Mouse (Mus musculus) effector memory CD4-positive, alpha-beta T cell, adult 5 months (primary cell): ENCODE data around the gene Map6. TPM values are rescaled to one million over a fixed set of nuclear protein-coding genes. Genes with fewer than 3 reads are reported as not detected.

ENCODE experiments used
- polyA plus RNA-seq: library from polyadenylated mRNA; unstranded; fragments of 100-300 nt; shearing (Covaris generic); gene quantifications from one replicate; pipeline ENCODE4 v1.2.1, GENCODE M21; 2017

Map6 gene
- 1.4 TPM for polyA plus RNA-seq

DNA sequence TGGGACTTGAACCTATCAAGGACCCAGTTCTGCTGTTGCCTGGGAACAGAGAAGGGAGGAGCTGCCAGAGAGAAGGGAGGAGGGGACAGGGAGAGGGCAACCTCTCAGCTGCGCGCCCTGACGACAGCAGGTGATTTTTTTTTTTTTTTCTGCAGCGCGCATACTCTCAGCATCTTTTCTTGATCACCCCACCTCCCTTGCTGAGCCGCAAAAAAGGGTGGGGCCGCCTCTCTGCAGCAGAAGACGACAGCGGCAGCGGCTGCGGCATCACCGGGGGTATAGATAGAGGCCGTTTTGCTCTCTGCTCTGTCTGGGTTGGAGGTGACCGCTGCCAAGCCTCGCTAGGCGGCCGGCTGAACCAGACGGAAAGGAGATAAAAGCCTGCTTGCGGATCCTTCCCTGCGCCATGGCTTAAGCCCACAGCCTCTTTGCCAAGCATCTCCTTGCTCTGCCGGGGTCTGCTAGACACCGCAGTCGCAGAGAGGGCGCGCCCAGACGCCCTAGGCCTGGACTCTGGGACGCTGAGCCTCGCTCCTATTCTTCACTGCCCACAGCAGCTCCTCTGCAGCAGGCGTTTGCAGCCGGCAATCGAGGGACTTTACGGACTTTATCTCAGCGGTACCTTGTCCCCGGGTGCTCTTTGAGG lies at the start of gene Map6:
Gene Map6 (plus strand): TSS at position 197 of the 646 bp plus-strand sequence.

DNA sequence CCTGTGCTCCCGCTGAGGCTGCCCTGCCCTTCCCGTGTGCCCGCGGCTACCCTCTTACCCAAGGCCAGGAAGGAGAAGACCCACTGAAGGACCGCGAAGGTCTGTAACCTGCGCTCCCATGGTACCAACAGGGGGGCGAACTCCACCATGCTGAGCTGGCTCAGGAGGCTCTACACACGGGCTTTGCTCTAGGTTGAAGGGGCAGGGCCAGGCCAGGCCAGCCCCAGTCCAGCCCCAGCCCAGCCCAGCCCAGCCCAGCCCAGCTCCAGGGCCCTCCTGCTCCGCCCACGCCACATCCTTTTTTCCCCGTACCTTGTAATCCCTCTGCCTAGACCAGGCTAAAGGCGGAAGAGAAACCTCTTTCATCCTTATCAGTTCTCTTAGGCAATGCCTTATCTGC lies 28.8 kb upstream of the Map6 start, which contains the start of gene Mogat2:
Gene Mogat2 (minus strand): TSS at position 203 of the 400 bp plus-strand sequence.

DNA sequence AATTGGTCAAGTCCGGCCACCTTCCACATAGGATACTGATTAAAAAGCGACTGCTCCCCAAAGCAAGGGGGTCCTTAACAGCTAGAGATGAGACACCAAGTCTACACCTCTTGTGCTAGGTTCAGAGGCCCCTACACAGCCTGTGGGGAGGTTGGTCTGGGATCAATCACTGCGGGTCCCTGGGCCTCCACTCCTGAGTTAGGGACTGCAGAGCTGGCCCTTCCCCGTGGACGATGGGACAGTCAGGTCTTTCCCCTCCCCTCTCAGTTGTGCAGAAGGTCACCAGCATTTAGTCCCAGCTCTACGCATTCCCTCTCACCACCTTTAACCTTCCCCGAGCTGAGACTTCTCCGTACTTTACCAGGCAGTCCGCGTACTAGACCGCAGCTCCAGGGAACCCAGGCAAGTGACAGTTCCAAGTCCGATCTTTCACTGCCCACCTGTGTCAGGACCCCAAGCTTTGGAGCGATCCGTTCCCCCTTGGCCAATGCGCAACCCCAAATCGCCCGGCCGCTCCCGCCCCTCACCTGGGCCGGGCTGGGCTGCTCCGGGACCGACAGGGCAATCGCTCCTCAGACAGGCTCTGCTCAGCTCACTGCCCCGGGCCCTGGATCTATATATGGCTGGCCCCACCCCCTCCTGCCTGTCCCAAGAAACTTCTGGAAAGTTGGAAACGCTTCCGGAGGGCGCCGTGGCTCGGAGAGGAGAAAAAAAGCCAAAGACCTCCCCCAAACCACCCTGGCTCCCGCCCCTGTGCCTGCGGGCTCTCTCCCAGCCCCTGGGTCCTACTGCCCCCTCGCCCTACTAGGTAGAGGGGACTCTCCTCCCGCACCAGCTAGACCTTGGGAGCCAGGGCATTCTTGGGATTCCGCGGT lies 85.5 kb downstream of the Map6 start, which contains the start of gene Serpinh1:
Gene Serpinh1 (minus strand): TSS at position 714 of the 875 bp plus-strand sequence.

DNA sequence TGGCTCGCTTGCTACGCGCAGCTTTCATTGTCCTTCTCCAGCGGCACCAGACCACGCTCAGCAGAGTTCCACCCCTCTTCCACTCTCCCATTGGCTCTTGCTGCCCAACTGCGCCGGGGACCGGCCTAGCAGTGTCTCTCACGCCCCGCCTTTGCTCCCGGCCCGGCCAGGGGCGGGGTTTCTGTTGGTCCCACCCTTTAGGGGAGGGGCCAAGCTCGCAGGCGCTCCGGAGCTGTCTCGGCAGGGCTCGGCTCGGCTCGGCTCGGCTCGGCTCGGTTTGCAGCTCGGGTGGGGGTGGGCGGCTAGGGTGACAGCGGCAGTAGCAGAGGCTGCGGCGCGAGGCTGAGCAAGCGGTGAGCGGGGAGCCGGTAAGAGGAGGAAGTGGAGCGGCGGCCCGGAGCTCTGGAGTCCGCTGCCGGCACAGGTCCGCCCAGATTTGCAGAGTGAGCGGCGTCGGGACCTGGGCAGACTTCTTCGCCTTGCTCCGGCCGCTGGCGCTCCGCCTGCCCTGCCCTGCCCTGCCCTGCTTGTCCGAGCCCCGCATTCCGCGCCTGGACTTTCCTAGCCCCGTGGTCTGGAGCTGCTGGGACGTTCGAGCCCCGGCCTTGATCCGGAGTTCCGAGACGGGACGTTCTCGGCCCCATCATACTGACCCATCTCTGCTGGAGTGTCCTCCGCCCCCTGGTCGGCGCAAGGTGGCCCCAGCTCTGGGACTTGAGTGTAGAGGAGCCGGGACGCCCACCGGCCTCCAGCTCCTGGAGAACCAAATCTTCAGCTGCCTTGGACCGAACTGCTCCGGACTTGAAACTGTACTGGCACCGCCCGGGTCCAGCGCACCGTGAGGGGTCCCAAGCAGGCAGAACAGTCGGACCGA lies 114.2 kb downstream of the Map6 start, which contains the start of gene Gdpd5:
Gene Gdpd5 (plus strand): TSS at position 201 of the 874 bp plus-strand sequence.

Other genes with a start within 250 kb of the Map6 start
- gene Uvrag, start 126.3 kb upstream of the Map6 start, polyA plus RNA-seq = 74.5 TPM
- 2.3 TPM for gene Dgat2, start 84.7 kb upstream of the Map6 start, polyA plus RNA-seq
- gene Mogat2, start 28.8 kb upstream of the Map6 start, polyA plus RNA-seq = not detected
- not detected for gene Serpinh1, start 85.8 kb downstream of the Map6 start, polyA plus RNA-seq
- 10.9 TPM for gene Gdpd5, start 114.0 kb downstream of the Map6 start, polyA plus RNA-seq
- gene Klhl35, start 198.6 kb downstream of the Map6 start, polyA plus RNA-seq = 1.3 TPM
- 1,336 TPM for gene Rps3, start 216.3 kb downstream of the Map6 start, polyA plus RNA-seq